Mouse (Mus musculus): ENCODE measurements around the gene Tmem150b.

- TF ChIP-seq CTCF (conservative IDR thresholded peaks at IDR 0.05; ENCODE audit: low read length) (no peak), NANOG (IDR thresholded peaks at IDR 0.05; ENCODE audit: borderline replicate concordance, low read length) (no peak), POU5F1 (IDR thresholded peaks at IDR 0.05; ENCODE audit: borderline replicate concordance, low read length) (no peak)
Observed at GRCm38 (mm10) chr7:4684632-4685417, 40.2 kb downstream of the Tmem150b start, which contains the start of gene Hspbp1.
